ENCODE assay signal across 10 mouse cellular contexts in the genomic region with DNA sequence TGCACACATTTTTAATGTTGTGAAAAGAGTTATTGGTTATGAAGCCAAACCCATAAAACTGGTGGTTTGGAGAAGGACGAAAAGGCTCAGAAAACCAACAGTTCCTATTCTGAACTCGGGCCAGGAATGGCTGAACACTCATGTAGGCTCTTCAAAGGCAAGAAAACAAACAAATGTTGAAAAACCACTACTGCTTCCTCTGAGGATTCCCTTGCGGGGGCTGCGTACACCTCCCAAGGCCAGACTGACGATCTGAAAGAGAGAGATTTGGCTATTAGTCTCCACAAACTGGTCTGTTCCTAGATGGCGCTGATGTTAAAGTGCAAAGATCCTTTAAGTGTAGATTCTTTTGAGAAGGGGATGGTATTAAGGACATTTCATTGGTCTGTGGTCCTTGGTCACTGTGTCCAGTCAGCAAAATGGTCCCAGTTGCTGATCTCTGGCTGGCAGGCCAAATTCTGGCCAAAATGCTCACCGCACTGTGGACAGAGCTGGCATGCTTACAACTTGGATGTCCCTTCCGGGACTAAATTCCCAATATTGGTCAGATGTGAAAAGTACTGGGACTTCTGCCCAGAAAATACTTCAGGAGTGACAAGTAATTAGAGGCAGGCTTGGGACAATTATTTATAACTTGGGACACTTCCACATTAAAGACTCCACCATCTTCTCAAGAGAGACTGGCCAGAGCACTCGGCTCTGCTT. TPM values are rescaled to one million over a fixed set of nuclear protein-coding genes. Genes with fewer than 3 reads are reported as not detected.
A peak's percentile ranks its signal among the peaks of the same experiment; 100 is the strongest.
DNase-seq lines count a peak whose midpoint lies in the region; ATAC-seq lines count a peak whose summit lies in the region.
"Had no signal": no experiment of that assay in that cellular context is flagged by ENCODE, and none has a peak within 500 bp of the region (broad histone marks: within the 10 kb centered on the region; RNA-seq: fewer than 3 reads in every experiment).

No protein-coding gene starts in this region.

- no peaks in the 10 kb centered on the region for H3K9me3 ChIP-seq in intestine, embryonic 16.5 days (ENCODE audit: control insufficient read depth, low read length)
- no peaks in the 10 kb centered on the region for H3K9me3 ChIP-seq in forebrain, embryonic 13.5 days (replicated peaks)
- H3K9me3 ChIP-seq: embryonic facial prominence, embryonic 15.5 days had no signal

- WGBS in intestine, embryonic 16.5 days: 67% methylated on average over 9 of the region's 9 CpGs
- WGBS in forebrain, embryonic 13.5 days: 94% methylated on average over 9 of the region's 9 CpGs

- H3K4me1 ChIP-seq in intestine, embryonic 16.5 days (ENCODE audit: control insufficient read depth, insufficient read depth, low read length): no peaks in the 10 kb centered on the region
- no peaks in the 10 kb centered on the region for H3K4me1 ChIP-seq in forebrain, embryonic 13.5 days
- H3K4me1 ChIP-seq: embryonic facial prominence, embryonic 15.5 days had no signal

- H3K9ac ChIP-seq in intestine, embryonic 16.5 days (ENCODE audit: low read depth, low read length): no peak overlapping the region
- no peak overlapping the region for H3K9ac ChIP-seq in forebrain, embryonic 13.5 days
- H3K9ac ChIP-seq: embryonic facial prominence, embryonic 15.5 days had no signal

- no peaks in the 10 kb centered on the region for H3K36me3 ChIP-seq in intestine, embryonic 16.5 days (ENCODE audit: control insufficient read depth, insufficient read depth, low read length)
- H3K36me3 ChIP-seq in forebrain, embryonic 13.5 days (ENCODE audit: poor library complexity, severe bottlenecking): no peaks in the 10 kb centered on the region
- H3K36me3 ChIP-seq: embryonic facial prominence, embryonic 15.5 days had no signal

- H3K27me3 ChIP-seq in intestine, embryonic 16.5 days (replicated peaks; ENCODE audit: control insufficient read depth, insufficient read depth, low read length): no peaks in the 10 kb centered on the region
- H3K27me3 ChIP-seq in forebrain, embryonic 13.5 days: no peaks in the 10 kb centered on the region
- H3K27me3 ChIP-seq: embryonic facial prominence, embryonic 15.5 days had no signal

- DNase-seq in adrenal gland, adult 2 months: peak; percentile 40
- no peak for DNase-seq in adrenal gland, postnatal 4 days (ENCODE audit: low spot score in 2 of 2)
- peak; percentile 4 for DNase-seq in retina, adult 2 months (ENCODE audit: low read depth, low spot score)
- DNase-seq in retina, postnatal 1 day: no peak
- peak; percentile 49 for DNase-seq in kidney, postnatal 14 days
- DNase-seq in ovary, postnatal 36 days (ENCODE audit: low spot score): peak; percentile 53

- no peak overlapping the region for H3K4me3 ChIP-seq in intestine, embryonic 16.5 days (ENCODE audit: low read length)
- H3K4me3 ChIP-seq in forebrain, embryonic 13.5 days: no peak overlapping the region
- H3K4me3 ChIP-seq: embryonic facial prominence, embryonic 15.5 days had no signal

- ATAC-seq in intestine, embryonic 16.5 days: no peak
- ATAC-seq in forebrain, embryonic 13.5 days: no peak

- H3K4me2 ChIP-seq in intestine, embryonic 16.5 days (ENCODE audit: low read depth, low read length): no peak overlapping the region
- no peak overlapping the region for H3K4me2 ChIP-seq in forebrain, embryonic 13.5 days
- H3K4me2 ChIP-seq: embryonic facial prominence, embryonic 15.5 days had no signal

- H3K27ac ChIP-seq in intestine, embryonic 16.5 days (ENCODE audit: low read length): no peak overlapping the region
- H3K27ac ChIP-seq in forebrain, embryonic 13.5 days: no peak overlapping the region
- H3K27ac ChIP-seq: embryonic facial prominence, embryonic 15.5 days; macrophage had no signal

RNA-seq across cellular contexts. Expression of gene Dmp1, which starts 37.4 kb away (rescaled TPM):
- under 1 TPM in 1 of 2 experiments, not detected in 1; 0.10 TPM for total RNA-seq in adrenal gland, adult 2 months (2021)
- polyA plus RNA-seq in adrenal gland, adult 2 months (2012; rRNA removed): not detected in 2 replicates
- total RNA-seq in adrenal gland, postnatal 4 days (2021): under 1 TPM in 1 of 2 experiments, not detected in 1; 0.11 TPM
- polyA plus RNA-seq in intestine, embryonic 16.5 days (2015; fragmentation: Nextera tagmentation; extraction: Ambion mirVana): 0.66 and 0.77 TPM in 2 replicates
- polyA plus RNA-seq in forebrain, embryonic 13.5 days (2015; fragmentation: Nextera tagmentation; extraction: Ambion mirVana): 0.66 and 1.1 TPM in 2 replicates
- polyA plus RNA-seq: macrophage had no signal

RNA-seq across cellular contexts. Expression of gene Ibsp, which starts 59.1 kb away (rescaled TPM):
- total RNA-seq in adrenal gland, adult 2 months (2021): under 1 TPM in 1 of 2 experiments, not detected in 1; 0.32 TPM
- polyA plus RNA-seq in adrenal gland, adult 2 months (2012; rRNA removed): not detected in 2 replicates
- 1 to 10 TPM in 1 of 2 experiments, under 1 TPM in 1; 0.34 to 1.6 TPM for total RNA-seq in adrenal gland, postnatal 4 days (2021)
- 0.16 TPM in 1 of 2 replicates, not detected in the other for polyA plus RNA-seq in intestine, embryonic 16.5 days (2015; fragmentation: Nextera tagmentation; extraction: Ambion mirVana)
- 0.28 TPM in 2 replicates for polyA plus RNA-seq in forebrain, embryonic 13.5 days (2015; fragmentation: Nextera tagmentation; extraction: Ambion mirVana)
- polyA plus RNA-seq: macrophage had no signal

Comparison
In these comparisons a context has a peak if more than half of its experiments do, and no peak if none do; other contexts are left out.
1. DNase-seq: peak in adrenal gland, adult 2 months (single experiment), retina, adult 2 months (single experiment), kidney, postnatal 14 days (single experiment) and ovary, postnatal 36 days (single experiment); none in adrenal gland, postnatal 4 days (0 of 2) and retina, postnatal 1 day (single experiment).